Mouse (Mus musculus) E14TG2a.4 (cell line): ENCODE data around the gene Hist1h4i.

Experiments used
- CTCF ChIP-seq: conservative IDR thresholded peaks from 2 replicates; pipeline ENCODE4 v1.5.1; 2014; ENCODE audit warnings: low read length
- NANOG ChIP-seq: IDR thresholded peaks from 2 replicates; pipeline ENCODE4 v1.6.1; 2014; ENCODE audit warnings: borderline replicate concordance, low read length, mixed read lengths

DNA sequence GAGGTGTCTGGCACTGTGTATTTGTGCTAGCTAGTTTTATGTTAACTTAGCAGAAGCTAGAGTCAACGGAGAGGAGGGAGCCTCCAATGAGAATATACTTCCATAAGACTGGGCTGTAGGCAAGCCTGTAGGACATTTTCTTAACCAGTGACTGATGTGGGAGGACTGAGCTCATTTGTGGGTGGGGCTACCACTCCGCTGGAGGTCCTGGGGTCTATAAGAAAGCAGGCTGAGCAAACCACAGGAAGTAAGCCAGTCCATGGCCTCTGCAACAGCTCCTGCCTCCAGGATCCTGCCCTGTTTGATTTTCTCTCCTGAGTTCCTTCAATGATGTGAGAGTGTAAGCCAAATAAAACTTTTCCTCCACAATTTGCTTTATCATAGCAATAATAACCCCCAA, 4.1 kb upstream of the Hist1h4i start:
- TF ChIP-seq CTCF (no peak), NANOG (no peak)
